Mouse (Mus musculus): ENCODE data around the gene Suco.

GRCm38 (mm10) chr1:161799791-161800190 lies 76.7 kb downstream of the Suco start:
- TF ChIP-seq CTCF (IDR thresholded peaks at IDR 0.05; ENCODE audit: extremely low read depth, insufficient read length, insufficient replicate concordance, low read depth, low read length), result no peak
- no peak for TF ChIP-seq POLR2A (IDR thresholded peaks at IDR 0.05; ENCODE audit: low read depth, low read length)
